Mouse (Mus musculus) heart, embryonic 13.5 days (tissue): ENCODE measurements at regions not wholly inside any gene's neighbourhood (a gene's known extent, or its start where the extent isn't known, plus 50 kb on each side); places are given as distances from the start of the nearest gene placed in this dataset.

Experiments
- ATAC-seq: fragments of 200-750 bp; cut with Nextera tagmentation; 2 replicates; pipeline ENCODE4 v1.8.0; 2017; ENCODE audit warnings: moderate TSS enrichment; ENCODE audit not compliant: insufficient number of reproducible peaks, low FRiP score, low TSS enrichment; ENCODE audit errors: extremely low read depth
- H3K27ac ChIP-seq: fragments of 300-500 bp; sonication (generic); replicated peaks from 2 replicates; pipeline ENCODE4 v1.5.1; 2015; ENCODE audit warnings: moderate library complexity, mild to moderate bottlenecking, inconsistent platforms
- H3K27me3 ChIP-seq: fragments of 300-500 bp; sonication (generic); replicated peaks from 2 replicates; pipeline ENCODE4 v1.6.1; 2015; ENCODE audit warnings: mild to moderate bottlenecking, inconsistent platforms
- H3K36me3 ChIP-seq: fragments of 300-500 bp; sonication (generic); 2 replicates; pipeline ENCODE4 v1.6.1; 2015; ENCODE audit warnings: mild to moderate bottlenecking, inconsistent platforms
- H3K4me1 ChIP-seq: fragments of 300-500 bp; sonication (generic); 2 replicates; pipeline ENCODE4 v1.6.1; 2015; ENCODE audit warnings: inconsistent platforms
- H3K4me2 ChIP-seq: fragments of 300-500 bp; sonication (generic); 2 replicates; pipeline ENCODE4 v1.6.1; 2015; ENCODE audit warnings: inconsistent platforms, mild to moderate bottlenecking, moderate library complexity
- H3K4me3 ChIP-seq: fragments of 300-500 bp; sonication (generic); 2 replicates; pipeline ENCODE4 v1.5.1; 2015; ENCODE audit warnings: moderate library complexity, mild to moderate bottlenecking, inconsistent platforms
- H3K9ac ChIP-seq: fragments of 300-500 bp; sonication (generic); 2 replicates; pipeline ENCODE4 v1.6.1; 2015; ENCODE audit warnings: inconsistent platforms, mild to moderate bottlenecking, moderate library complexity
- H3K9me3 ChIP-seq: fragments of 300-500 bp; sonication (generic); 2 replicates; pipeline ENCODE4 v1.6.1; 2016; ENCODE audit warnings: inconsistent platforms
- WGBS: fragments of 180-500 bp; shearing (Covaris S2); methylation state at CpG from one replicate; pipeline ENCODE4 v1.1.7; 2015; ENCODE audit warnings: mixed read lengths; 5-methylcytosine and 5-hydroxymethylcytosine counted together

DNA sequence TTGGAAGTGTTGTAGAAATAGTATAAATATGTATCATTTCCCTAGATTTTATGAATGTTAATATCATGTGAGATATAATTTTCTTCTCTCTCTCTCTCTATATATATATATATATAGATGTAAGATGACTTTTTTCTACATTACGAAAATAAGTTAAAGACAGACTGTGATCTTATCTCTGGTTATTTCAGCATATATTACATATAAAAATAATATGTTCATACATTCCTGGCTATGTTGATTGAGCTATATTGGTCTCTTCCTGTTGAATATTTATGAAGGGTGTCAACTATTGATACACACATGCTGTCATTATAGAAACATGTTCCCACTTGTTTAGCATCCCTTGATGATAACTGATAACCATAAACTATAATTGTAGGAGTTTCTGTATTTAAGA is 793.2 kb upstream of the Fat3 start:
- Histone ChIP-seq H3K4me1 (peaks cover under 1% of the 10 kb centered on the region; the same call in 1 of the 2 replicates), H3K9me3 (no peaks in the 10 kb centered on the region), H3K27me3 (no peaks in the 10 kb centered on the region), H3K4me3 (no peak overlapping the region), H3K9ac (no peak overlapping the region), H3K36me3 (no peaks in the 10 kb centered on the region), H3K27ac (no peak overlapping the region), H3K4me2 (no peak overlapping the region)
- ATAC-seq: no peak
- WGBS: 68% methylated on average over 1 of the region's 1 CpGs

DNA sequence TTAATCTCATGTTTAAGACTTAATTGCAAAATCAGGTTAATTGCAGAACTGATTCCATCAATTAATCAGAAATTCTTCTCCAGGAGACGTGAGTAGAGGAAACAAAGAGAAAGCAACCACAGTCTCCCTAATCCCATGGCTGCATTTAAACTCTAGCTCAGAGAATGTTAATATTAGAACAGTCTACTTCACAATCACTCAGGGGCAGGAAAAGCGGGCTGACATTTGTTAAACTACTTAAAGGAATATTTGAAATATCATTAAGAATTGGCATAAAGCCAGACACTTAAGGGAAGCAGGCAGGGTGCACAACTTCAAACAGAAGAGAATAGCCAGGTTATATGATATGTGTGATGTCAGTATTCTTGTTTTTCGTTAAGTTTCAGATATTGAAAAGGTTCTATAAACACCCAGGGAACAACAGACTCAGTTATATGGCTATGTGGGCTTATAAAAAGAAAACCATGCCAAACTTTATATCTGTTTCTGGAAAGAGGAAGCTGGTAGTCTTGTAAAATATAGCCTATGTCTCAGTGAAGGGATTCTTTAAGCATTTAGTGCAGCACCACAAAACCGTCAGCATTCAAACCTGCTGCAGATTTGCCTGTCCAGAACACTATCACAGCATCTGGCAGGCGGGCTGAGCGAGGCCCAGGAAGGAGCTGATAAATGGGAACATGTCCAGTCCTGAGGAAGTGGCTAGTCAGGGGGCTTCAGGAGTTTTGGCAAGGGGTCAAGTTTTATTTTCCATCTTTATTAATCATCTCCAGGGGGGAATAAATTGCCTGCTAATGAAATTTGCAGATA is 787.9 kb upstream of the Fat3 start:
- Histone ChIP-seq H3K27me3 (no peaks in the 10 kb centered on the region), H3K4me2 (peak overlapping the region; percentile 7; the same call in 1 of the 2 replicates), H3K4me1 (peaks cover 6% of the 10 kb centered on the region; the same call in 1 of the 2 replicates), H3K36me3 (no peaks in the 10 kb centered on the region), H3K9me3 (no peaks in the 10 kb centered on the region), H3K27ac (no peak overlapping the region), H3K9ac (no peak overlapping the region), H3K4me3 (no peak overlapping the region)
- no peak for ATAC-seq
- 35% methylated on average over 6 of the region's 6 CpGs for WGBS

GRCm38 (mm10) chr9:17279334-17279990 is 778.4 kb upstream of the Fat3 start:
- H3K4me1 ChIP-seq: no peaks in the 10 kb centered on the region
- no peaks in the 10 kb centered on the region for H3K27me3 ChIP-seq
- 63% methylated on average over 4 of the region's 4 CpGs for WGBS
- no peak overlapping the region for H3K4me3 ChIP-seq
- H3K9me3 ChIP-seq: no peaks in the 10 kb centered on the region
- no peak for ATAC-seq
- no peaks in the 10 kb centered on the region for H3K36me3 ChIP-seq
- H3K9ac ChIP-seq: no peak overlapping the region
- H3K27ac ChIP-seq: no peak overlapping the region
- H3K4me2 ChIP-seq: no peak overlapping the region

DNA sequence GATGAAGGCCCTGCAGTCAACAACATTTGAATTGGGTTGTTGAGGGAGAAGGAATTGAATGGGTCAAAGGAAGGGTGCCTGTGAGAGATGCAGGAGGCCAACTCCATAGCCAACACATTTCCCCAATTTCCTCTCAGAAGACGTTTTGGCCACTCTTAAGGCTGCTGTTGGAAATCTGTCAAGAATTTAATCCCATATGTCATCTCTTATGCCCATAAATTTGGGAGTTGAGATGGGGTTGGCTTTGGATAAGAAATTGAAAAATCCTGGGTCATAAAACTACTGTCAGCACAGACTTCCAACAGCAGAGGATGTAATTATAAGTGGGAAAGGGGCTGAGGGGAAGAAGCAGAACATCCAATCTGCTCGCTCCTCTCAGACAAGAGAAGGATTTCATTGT is 771.5 kb upstream of the Fat3 start:
- Histone ChIP-seq H3K27ac (no peak overlapping the region), H3K9ac (no peak overlapping the region), H3K9me3 (no peaks in the 10 kb centered on the region), H3K4me2 (no peak overlapping the region), H3K4me1 (0 out of 2 replicates have a peak, but pooled peaks cover 3% of the 10 kb centered on the region), H3K36me3 (no peaks in the 10 kb centered on the region), H3K27me3 (no peaks in the 10 kb centered on the region), H3K4me3 (no peak overlapping the region)
- WGBS: 53% methylated on average over 2 of the region's 2 CpGs
- no peak for ATAC-seq

DNA sequence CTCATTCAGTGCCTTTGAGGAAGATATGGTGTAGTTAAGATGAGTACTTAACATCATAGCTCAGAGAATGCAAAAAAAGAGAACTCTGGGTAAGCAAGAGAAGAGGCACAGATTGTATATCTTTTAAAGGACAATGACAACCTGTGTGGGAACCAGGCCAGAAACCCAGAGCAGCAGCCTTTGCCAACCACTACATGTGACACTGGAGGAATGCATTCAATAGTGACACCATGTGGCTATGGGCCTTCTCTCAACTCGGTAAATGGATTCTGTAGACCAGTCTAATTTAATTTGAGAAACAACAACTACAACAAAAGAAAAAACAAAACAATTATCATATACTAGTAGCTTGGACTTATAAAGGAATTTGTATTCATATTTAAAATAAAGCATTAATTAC is 768.5 kb upstream of the Fat3 start:
- Histone ChIP-seq H3K27me3 (no peaks in the 10 kb centered on the region), H3K4me1 (0 out of 2 replicates have a peak, but pooled peaks cover 3% of the 10 kb centered on the region), H3K4me3 (no peak overlapping the region), H3K9me3 (no peaks in the 10 kb centered on the region), H3K36me3 (no peaks in the 10 kb centered on the region), H3K4me2 (no peak overlapping the region), H3K27ac (no peak overlapping the region), H3K9ac (no peak overlapping the region)
- ATAC-seq: no peak
- 39% methylated on average over 1 of the region's 1 CpGs for WGBS

GRCm38 (mm10) chr9:17257148-17257547 is 756.1 kb upstream of the Fat3 start:
- H3K4me1 ChIP-seq: no peaks in the 10 kb centered on the region
- no peak for ATAC-seq
- H3K27me3 ChIP-seq: no peaks in the 10 kb centered on the region
- no peak overlapping the region for H3K4me3 ChIP-seq
- H3K36me3 ChIP-seq: no peaks in the 10 kb centered on the region
- no peaks in the 10 kb centered on the region for H3K9me3 ChIP-seq
- H3K4me2 ChIP-seq: no peak overlapping the region
- no peak overlapping the region for H3K9ac ChIP-seq
- WGBS: 67% methylated on average over 1 of the region's 1 CpGs
- H3K27ac ChIP-seq: no peak overlapping the region

GRCm38 (mm10) chr9:17227091-17227481 is 726.0 kb upstream of the Fat3 start:
- Histone ChIP-seq H3K4me1 (no peaks in the 10 kb centered on the region), H3K4me2 (no peak overlapping the region), H3K27me3 (no peaks in the 10 kb centered on the region), H3K9me3 (no peaks in the 10 kb centered on the region), H3K9ac (no peak overlapping the region), H3K27ac (no peak overlapping the region), H3K4me3 (no peak overlapping the region), H3K36me3 (no peaks in the 10 kb centered on the region)
- 73% methylated on average over 4 of the region's 4 CpGs for WGBS
- no peak for ATAC-seq

- H3K4me2 ChIP-seq: no peak overlapping the region
- no peaks in the 10 kb centered on the region for H3K9me3 ChIP-seq
- H3K27me3 ChIP-seq: no peaks in the 10 kb centered on the region
- H3K36me3 ChIP-seq: no peaks in the 10 kb centered on the region
- H3K4me3 ChIP-seq: no peak overlapping the region
- WGBS: 54% methylated on average over 3 of the region's 3 CpGs
- no peak for ATAC-seq
- H3K4me1 ChIP-seq: no peaks in the 10 kb centered on the region
- H3K9ac ChIP-seq: no peak overlapping the region
- H3K27ac ChIP-seq: no peak overlapping the region
Measured at GRCm38 (mm10) chr9:17226475-17227090, 725.5 kb upstream of the Fat3 start.

DNA sequence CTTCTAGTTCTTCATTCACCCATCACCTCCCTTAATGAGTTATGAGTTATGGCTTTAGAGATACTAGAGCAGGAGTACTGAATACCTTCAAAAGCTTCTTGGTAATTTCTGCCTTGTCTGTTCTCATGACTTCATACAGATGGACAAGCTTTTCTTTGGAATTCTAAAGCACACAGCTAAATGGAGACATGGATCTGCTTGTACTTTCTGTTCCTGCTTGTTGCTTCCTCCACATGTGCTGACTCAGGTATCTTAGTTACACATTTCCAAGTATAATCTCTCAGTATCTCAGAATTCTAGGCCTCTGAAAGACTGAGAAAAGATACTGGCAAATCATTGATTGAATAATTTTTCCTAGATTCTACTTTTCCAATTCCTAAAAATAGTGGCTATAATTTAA is 694.3 kb upstream of the Fat3 start:
- H3K27ac ChIP-seq: no peak overlapping the region
- H3K36me3 ChIP-seq: no peaks in the 10 kb centered on the region
- ATAC-seq: no peak
- H3K9ac ChIP-seq: no peak overlapping the region
- H3K27me3 ChIP-seq: no peaks in the 10 kb centered on the region
- no peaks in the 10 kb centered on the region for H3K4me1 ChIP-seq
- H3K4me3 ChIP-seq: no peak overlapping the region
- H3K9me3 ChIP-seq: no peaks in the 10 kb centered on the region
- H3K4me2 ChIP-seq: no peak overlapping the region

DNA sequence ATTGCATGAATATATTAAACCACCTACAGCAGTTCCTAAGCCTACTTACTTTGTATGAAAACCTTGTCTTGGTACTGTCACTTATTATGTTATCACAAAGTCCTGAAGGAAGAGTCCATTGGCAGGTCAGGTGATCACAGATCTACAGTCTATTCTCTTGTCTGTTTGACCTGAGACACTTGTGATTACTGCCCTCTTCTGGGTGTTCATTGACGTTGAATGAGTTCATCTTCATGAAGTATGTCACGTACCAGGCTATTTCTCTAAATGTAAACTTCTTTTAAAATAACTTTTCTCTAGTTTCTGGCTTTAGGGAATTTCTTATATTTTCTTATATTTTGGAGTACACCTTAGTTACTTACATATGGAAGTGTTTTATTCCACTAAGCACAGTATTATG is 688.5 kb upstream of the Fat3 start:
- no peaks in the 10 kb centered on the region for H3K9me3 ChIP-seq
- no peak overlapping the region for H3K4me3 ChIP-seq
- no peak overlapping the region for H3K4me2 ChIP-seq
- H3K27ac ChIP-seq: no peak overlapping the region
- H3K9ac ChIP-seq: no peak overlapping the region
- no peaks in the 10 kb centered on the region for H3K36me3 ChIP-seq
- H3K27me3 ChIP-seq: no peaks in the 10 kb centered on the region
- WGBS: 58% methylated on average over 2 of the region's 2 CpGs
- ATAC-seq: no peak
- H3K4me1 ChIP-seq: no peaks in the 10 kb centered on the region

DNA sequence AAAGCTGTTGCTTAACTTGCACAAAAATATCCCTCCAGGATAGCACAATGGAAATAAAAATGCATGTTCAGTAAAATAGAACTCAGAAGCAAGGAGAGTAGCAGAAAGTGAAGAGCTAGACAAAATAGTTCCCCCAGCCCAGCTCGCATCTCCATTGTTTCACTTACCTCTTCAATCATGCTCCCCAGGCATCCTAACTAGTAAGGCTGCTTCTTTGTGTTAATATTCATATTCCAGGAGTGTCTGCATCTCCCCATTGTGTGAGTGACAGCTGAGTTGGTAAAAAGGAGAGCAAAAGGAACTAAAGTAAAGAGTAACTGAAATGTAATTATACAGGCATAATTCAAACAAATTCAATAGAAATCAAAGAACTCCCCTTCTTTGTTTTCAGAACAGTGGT is 667.1 kb upstream of the Fat3 start:
- Histone ChIP-seq H3K4me2 (no peak overlapping the region), H3K9me3 (no peaks in the 10 kb centered on the region), H3K4me3 (no peak overlapping the region), H3K27ac (no peak overlapping the region), H3K36me3 (no peaks in the 10 kb centered on the region), H3K27me3 (no peaks in the 10 kb centered on the region), H3K9ac (no peak overlapping the region), H3K4me1 (no peaks in the 10 kb centered on the region)
- WGBS: 62% methylated on average over 1 of the region's 1 CpGs
- ATAC-seq: no peak
